Mouse (Mus musculus) lung, postnatal 0 days (tissue): Measurements from ENCODE around the gene Pigl.

Experiments
- CTCF ChIP-seq: IDR thresholded peaks from 2 replicates; pipeline ENCODE4 v1.5.1; 2016; ENCODE audit warnings: antibody characterized with exemption, mild to moderate bottlenecking
- EP300 ChIP-seq: IDR thresholded peaks from 2 replicates; pipeline ENCODE4 v1.6.1; 2016; ENCODE audit warnings: antibody characterized with exemption, mild to moderate bottlenecking, control low read depth

- TF ChIP-seq CTCF (no peak), EP300 (no peak)
Measured at GRCm38 (mm10) chr11:62493701-62494100, 35.4 kb downstream of the Pigl start.
